Mouse (Mus musculus) intestine, embryonic 14.5 days (tissue): ENCODE results near the gene Sft2d2. TPM values are rescaled to one million over a fixed set of nuclear protein-coding genes. Genes with fewer than 3 reads are reported as not detected.

Experiments used
- ATAC-seq: fragments of 200-750 bp; cut with Nextera tagmentation; replicated peaks from 2 replicates; pipeline ENCODE4 v1.8.0; 2017; ENCODE audit warnings: low read depth, moderate number of reproducible peaks, moderate TSS enrichment, moderate library complexity; ENCODE audit not compliant: low FRiP score, low TSS enrichment
- DNase-seq: peaks from one replicate; pipeline ENCODE4 v3.0.0-alpha.2; 2018; ENCODE audit warnings: low spot score
- H3K27ac ChIP-seq: fragments of 300-500 bp; sonication (generic); 2 replicates; pipeline ENCODE4 v1.5.1; 2014; ENCODE audit warnings: low read depth, mild to moderate bottlenecking, control low read depth
- H3K27me3 ChIP-seq: fragments of 300-500 bp; sonication (generic); replicated peaks from 2 replicates; pipeline ENCODE4 v1.6.1; 2014; ENCODE audit warnings: low read length, control low read depth; ENCODE audit not compliant: control insufficient read depth, insufficient read depth
- H3K36me3 ChIP-seq: fragments of 300-500 bp; sonication (generic); 2 replicates; pipeline ENCODE4 v1.6.1; 2014; ENCODE audit warnings: low read length, control low read depth; ENCODE audit not compliant: control insufficient read depth, insufficient read depth
- H3K4me1 ChIP-seq: fragments of 300-500 bp; sonication (generic); replicated peaks from 2 replicates; pipeline ENCODE4 v1.6.1; 2014; ENCODE audit warnings: low read length, control low read depth, mixed read lengths; ENCODE audit not compliant: control insufficient read depth, insufficient read depth
- H3K4me2 ChIP-seq: fragments of 300-500 bp; sonication (generic); 2 replicates; pipeline ENCODE4 v1.6.1; 2014; ENCODE audit warnings: low read length
- H3K4me3 ChIP-seq: fragments of 300-500 bp; sonication (generic); 2 replicates; pipeline ENCODE4 v1.5.1; 2014; ENCODE audit warnings: low read depth, low read length, control low read depth, mixed read lengths
- H3K9ac ChIP-seq: fragments of 300-500 bp; sonication (generic); 2 replicates; pipeline ENCODE4 v1.6.1; 2014; ENCODE audit warnings: mild to moderate bottlenecking, low read length
- H3K9me3 ChIP-seq: fragments of 300-500 bp; sonication (generic); 2 replicates; pipeline ENCODE4 v1.6.1; 2016; ENCODE audit warnings: low read length, control low read depth; ENCODE audit not compliant: control insufficient read depth
- WGBS: fragments of 180-500 bp; shearing (Covaris S2); extraction: QIAGEN DNeasy Blood & Tissue Kit; methylation state at CpG from one replicate; pipeline ENCODE4 v1.1.7; 2014; 5-methylcytosine and 5-hydroxymethylcytosine counted together
- polyA plus RNA-seq: library from polyadenylated mRNA; unstranded; fragments of >200 nt; fragmentation: Nextera tagmentation; extraction: Ambion mirVana; gene quantifications from 2 replicates; pipeline ENCODE4 v1.2.1, GENCODE M21; 2014

Sft2d2 gene
- polyA plus RNA-seq, 1 experiment from 2014 or later: 31.7 TPM

DNA sequence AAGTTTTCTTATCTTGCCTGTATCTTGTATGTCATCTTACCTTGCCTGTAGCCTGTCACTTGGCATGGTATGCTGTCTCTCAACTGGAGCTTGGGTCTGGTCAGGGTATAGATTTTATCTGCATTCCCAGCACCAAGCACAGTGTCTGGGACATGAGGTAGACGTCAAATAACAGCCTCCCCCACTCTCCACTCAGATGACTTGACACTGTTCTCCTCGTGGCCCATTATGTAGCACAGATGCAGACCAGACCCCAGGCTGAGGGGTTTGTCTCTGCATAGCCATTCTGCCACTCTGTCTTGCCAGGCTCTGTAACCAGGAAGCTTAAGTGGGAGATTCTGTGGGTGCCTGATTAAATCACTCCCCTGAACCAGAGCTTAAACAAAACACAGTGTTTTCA is 11.4 kb upstream of the Sft2d2 start:
- no peak overlapping the region for H3K4me3 ChIP-seq
- no peak overlapping the region for H3K27ac ChIP-seq
- no peaks in the 10 kb centered on the region for H3K36me3 ChIP-seq
- H3K27me3 ChIP-seq: no peaks in the 10 kb centered on the region
- no peak overlapping the region for H3K9ac ChIP-seq
- ATAC-seq: 0 out of 2 replicates have a peak, but pooled peaks have one; percentile 50
- no peak for DNase-seq
- peaks cover 6% of the 10 kb centered on the region for H3K4me1 ChIP-seq
- H3K9me3 ChIP-seq: no peaks in the 10 kb centered on the region
- 7% methylated on average over 2 of the region's 2 CpGs for WGBS
- no peak overlapping the region for H3K4me2 ChIP-seq

DNA sequence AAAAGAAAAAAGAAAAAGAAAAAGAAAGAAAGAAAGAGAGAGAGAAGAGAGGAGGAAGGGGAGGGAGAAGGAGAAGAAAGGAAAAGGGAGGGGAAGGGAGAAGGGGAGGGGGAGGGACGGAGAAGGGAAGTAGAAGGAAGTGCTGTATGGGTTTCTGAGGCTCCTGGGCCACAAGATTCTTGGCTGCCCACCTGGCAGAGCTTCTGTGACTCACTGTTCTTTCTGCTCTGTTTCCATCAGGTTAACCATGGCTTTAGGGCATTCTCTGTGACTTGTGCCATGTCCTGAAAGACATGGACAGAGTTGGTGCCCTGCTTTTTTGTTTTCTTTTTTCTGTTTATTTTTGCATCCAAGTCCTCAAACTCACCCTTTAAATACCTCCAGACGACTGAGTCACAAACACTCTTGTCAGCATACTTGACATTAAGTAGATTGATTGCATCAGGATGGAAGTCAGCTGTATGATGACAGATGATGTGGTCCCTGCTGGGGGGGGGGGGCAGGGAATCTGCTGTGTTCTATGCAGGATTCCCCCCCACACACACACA is 9.3 kb upstream of the Sft2d2 start:
- Histone ChIP-seq H3K4me1 (peaks cover 6% of the 10 kb centered on the region), H3K4me3 (no peak overlapping the region), H3K9me3 (no peaks in the 10 kb centered on the region), H3K36me3 (no peaks in the 10 kb centered on the region), H3K27ac (no peak overlapping the region), H3K27me3 (no peaks in the 10 kb centered on the region), H3K9ac (no peak overlapping the region), H3K4me2 (no peak overlapping the region)
- no peak for ATAC-seq
- DNase-seq: no peak
- WGBS: 48% methylated on average over 2 of the region's 2 CpGs

DNA sequence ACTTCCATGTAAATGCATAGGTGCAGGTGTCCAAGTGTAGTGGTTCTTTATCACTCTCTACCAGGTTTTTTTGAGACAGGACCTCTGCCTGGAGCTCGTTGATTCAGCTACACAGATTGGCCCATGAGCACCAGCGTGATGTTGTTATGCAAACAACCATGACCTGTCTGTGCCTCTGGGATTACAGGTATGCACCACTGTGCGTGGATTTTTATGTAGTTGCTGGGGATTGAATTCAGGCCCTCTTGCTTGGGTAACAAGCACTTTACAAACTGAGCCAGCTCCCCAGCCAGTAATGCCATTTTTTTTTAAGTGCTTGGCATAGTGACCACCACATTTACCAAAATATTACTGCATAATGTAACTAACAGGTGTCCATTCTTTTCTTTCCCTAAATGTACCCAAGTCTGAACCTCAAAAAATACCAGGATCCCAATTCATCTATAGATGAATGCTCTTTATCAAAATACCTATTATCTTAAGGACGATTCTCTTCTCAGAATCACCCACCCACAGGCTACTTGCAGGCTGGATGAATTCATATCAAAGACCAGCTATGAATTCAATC is 7.3 kb upstream of the Sft2d2 start:
- H3K27ac ChIP-seq: no peak overlapping the region
- no peak overlapping the region for H3K4me2 ChIP-seq
- ATAC-seq: no peak
- no peak overlapping the region for H3K4me3 ChIP-seq
- no peaks in the 10 kb centered on the region for H3K27me3 ChIP-seq
- no peaks in the 10 kb centered on the region for H3K36me3 ChIP-seq
- H3K9me3 ChIP-seq: no peaks in the 10 kb centered on the region
- 80% methylated on average over 4 of the region's 4 CpGs for WGBS
- DNase-seq: no peak
- no peaks in the 10 kb centered on the region for H3K4me1 ChIP-seq
- H3K9ac ChIP-seq: no peak overlapping the region

DNA sequence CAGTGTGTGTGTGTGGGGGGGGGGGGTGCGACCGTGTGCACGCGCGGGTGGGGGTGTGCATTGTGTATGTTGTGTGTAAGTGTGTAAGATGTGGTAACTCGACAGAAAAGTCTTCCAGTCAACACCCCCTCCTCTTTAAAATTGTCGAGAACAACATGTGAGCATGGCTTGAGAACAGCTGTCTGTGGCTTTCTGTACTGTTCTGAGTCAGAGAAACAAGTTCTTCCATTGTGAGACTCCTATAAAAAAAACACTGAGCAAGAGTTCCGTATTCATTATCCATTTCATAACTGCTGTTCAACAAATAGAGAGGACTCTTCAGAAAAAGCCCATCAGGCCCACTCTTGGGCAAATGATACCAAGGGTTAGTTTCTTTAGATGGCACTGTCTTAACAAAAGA is 6.5 kb upstream of the Sft2d2 start:
- Histone ChIP-seq H3K4me1 (no peaks in the 10 kb centered on the region), H3K9me3 (no peaks in the 10 kb centered on the region), H3K36me3 (no peaks in the 10 kb centered on the region), H3K4me3 (no peak overlapping the region), H3K4me2 (no peak overlapping the region), H3K9ac (no peak overlapping the region), H3K27me3 (no peaks in the 10 kb centered on the region), H3K27ac (no peak overlapping the region)
- ATAC-seq (no peak), DNase-seq (no peak)
- 73% methylated on average over 8 of the region's 8 CpGs for WGBS

DNA sequence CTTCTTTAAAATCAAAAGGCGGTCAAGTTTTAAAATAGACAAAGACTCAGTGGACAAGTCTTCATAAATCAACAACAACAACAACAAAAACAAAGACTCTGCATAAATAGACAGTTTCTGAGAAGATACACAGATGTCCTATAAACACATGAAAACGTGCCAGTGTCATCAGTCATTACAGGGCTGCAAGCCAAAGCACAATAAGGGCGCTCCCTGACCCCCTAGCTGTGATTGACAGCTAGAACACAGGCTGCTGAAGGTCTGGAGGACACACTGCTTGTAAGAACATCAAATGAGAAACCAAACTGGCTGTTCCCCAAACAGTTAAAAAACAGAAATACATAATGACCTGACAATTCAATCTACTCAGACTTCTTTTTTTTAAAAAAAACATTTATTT is 5.4 kb upstream of the Sft2d2 start:
- DNase-seq: no peak

DNA sequence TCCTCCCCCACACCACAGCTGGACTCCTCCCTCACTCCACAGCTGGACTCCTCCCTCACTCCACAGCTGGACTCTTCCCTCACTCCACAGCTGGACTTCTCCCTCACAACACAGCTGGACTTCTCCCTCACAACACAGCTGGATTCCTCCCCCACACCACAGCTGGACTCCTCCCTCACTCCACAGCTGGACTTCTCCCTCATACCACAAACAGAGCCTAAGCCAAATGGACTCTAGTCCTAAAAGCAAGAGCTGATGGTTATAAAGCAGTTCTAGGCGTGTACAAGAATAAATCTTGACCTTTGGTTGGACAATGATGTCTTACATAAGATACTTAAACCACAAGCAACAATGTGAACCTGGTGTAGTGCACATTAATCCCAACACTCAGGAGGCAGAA is 4.7 kb upstream of the Sft2d2 start:
- DNase-seq (no peak), ATAC-seq (no peak)
- Histone ChIP-seq H3K4me2 (no peak overlapping the region), H3K27me3 (no peaks in the 10 kb centered on the region), H3K4me1 (0 out of 2 replicates have a peak, but pooled peaks cover 3% of the 10 kb centered on the region), H3K4me3 (no peak overlapping the region), H3K36me3 (no peaks in the 10 kb centered on the region), H3K9ac (no peak overlapping the region), H3K9me3 (no peaks in the 10 kb centered on the region), H3K27ac (no peak overlapping the region)
- WGBS: 58% methylated on average over 1 of the region's 1 CpGs

More for the DNA sequence above, 5.4 kb upstream of the Sft2d2 start:
- Histone ChIP-seq H3K4me3 (no peak overlapping the region), H3K36me3 (no peaks in the 10 kb centered on the region), H3K27ac (no peak overlapping the region), H3K4me2 (no peak overlapping the region), H3K9ac (no peak overlapping the region), H3K9me3 (no peaks in the 10 kb centered on the region), H3K4me1 (0 out of 2 replicates have a peak, but pooled peaks cover 3% of the 10 kb centered on the region), H3K27me3 (no peaks in the 10 kb centered on the region)
- no peak for ATAC-seq
- 69% methylated on average over 3 of the region's 3 CpGs for WGBS

DNA sequence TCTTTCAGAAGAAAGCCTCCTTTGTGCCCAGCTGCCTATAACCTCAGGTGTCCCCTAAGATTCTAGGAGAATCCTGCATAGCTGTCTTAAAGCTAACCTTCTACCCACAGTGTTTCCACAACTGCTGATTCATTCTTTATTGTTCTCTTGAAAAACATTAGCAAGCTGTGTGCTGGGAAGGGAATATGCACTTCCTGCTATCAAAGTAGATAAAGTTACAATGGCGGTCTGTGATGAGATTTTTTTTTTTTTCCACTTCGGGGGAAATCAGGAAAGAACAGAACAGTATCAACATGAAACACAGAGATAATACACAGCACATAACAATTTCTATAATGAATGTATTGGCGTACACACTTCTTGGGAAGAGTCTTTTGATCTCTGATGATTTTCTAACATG is 3.6 kb upstream of the Sft2d2 start:
- H3K27ac ChIP-seq: no peak overlapping the region
- 55% methylated on average over 3 of the region's 3 CpGs for WGBS
- H3K9ac ChIP-seq: no peak overlapping the region

DNA sequence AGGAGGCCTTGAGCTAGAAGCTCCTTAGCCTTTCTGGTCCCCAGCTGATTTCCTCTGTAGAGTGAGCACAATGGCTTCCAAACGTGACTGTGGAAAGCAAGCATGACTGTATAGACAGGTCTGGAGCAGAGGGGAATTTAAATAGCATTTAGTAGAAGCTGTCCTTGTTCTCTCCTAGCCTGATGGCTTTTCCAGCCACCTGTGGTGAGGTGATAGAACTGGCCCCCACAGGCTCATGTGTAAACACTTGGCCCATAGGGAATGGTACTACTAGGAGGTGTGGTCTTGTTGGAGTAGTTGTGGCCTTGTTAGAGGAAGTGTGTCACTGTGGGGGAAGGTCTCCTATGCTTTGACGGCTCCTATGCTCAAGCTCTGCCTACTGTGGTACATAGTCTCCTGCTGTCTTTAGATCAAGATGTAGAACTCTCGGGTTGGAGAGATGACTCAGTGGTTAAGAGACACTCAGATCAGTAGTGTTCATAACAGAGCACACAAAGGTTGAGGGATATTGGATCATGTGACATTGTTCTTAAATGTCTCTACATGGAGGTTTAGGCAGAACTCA is 1.2 kb upstream of the Sft2d2 start:
- Histone ChIP-seq H3K4me1 (peaks cover 10% of the 10 kb centered on the region; the same call in 1 of the 2 replicates), H3K27me3 (no peaks in the 10 kb centered on the region), H3K36me3 (no peaks in the 10 kb centered on the region), H3K27ac (no peak overlapping the region), H3K4me3 (no peak overlapping the region), H3K4me2 (no peak overlapping the region), H3K9me3 (no peaks in the 10 kb centered on the region), H3K9ac (no peak overlapping the region)
- ATAC-seq (no peak), DNase-seq (no peak)
- 77% methylated on average over 3 of the region's 3 CpGs for WGBS

More for the DNA sequence above, 3.6 kb upstream of the Sft2d2 start:
- ATAC-seq: no peak
- no peak for DNase-seq
- Histone ChIP-seq H3K4me2 (no peak overlapping the region), H3K9me3 (no peaks in the 10 kb centered on the region), H3K27me3 (no peaks in the 10 kb centered on the region), H3K36me3 (no peaks in the 10 kb centered on the region), H3K4me1 (peaks cover 9% of the 10 kb centered on the region; the same call in 1 of the 2 replicates), H3K4me3 (no peak overlapping the region)

DNA sequence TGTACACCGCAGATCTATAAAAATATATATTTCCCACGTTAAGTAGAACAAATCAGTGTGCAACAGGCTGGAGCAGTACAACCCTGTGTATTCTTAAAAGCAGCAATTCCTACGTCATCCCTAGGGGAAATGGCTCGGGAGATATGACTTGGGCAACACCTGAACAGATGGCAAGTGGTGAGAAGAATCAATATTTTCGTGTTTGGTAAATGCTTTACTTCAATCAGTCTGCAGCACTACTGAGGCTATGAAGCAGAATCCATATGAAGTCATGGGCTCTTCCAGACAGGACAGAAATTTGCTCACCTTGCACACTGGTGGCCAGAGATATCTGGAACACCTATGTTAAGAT is 400 bp upstream of the Sft2d2 start:
- 10% methylated on average over 5 of the region's 5 CpGs for WGBS
- H3K27me3 ChIP-seq: no peaks in the 10 kb centered on the region
- H3K4me3 ChIP-seq: peak overlapping the region; percentile 64
- no peaks in the 10 kb centered on the region for H3K36me3 ChIP-seq
- ATAC-seq (no peak), DNase-seq (no peak)
- peaks cover 10% of the 10 kb centered on the region; the same call in 1 of the 2 replicates for H3K4me1 ChIP-seq
- peak overlapping the region; percentile 86; the same call in 1 of the 2 replicates for H3K27ac ChIP-seq
- no peaks in the 10 kb centered on the region for H3K9me3 ChIP-seq
- peak overlapping the region; percentile 73 for H3K4me2 ChIP-seq
- H3K9ac ChIP-seq: peak overlapping the region; percentile 69
